Comparison of ENCODE assay signal across 8 mouse cellular contexts in genomic region chr9:21547075-21547941, GRCm38 (mm10). TPM values are rescaled to one million over a fixed set of nuclear protein-coding genes. Genes with fewer than 3 reads are reported as not detected.
DNase-seq lines count a peak whose midpoint lies in the region; ATAC-seq and TF ChIP-seq lines count a peak whose summit lies in the region.

No protein-coding gene starts in this region.

- peaks cover 0 to 14% of the 10 kb centered on the region in 2 experiments; a peak in 2 of 4 replicates for H3K4me1 ChIP-seq in ES-E14 (ENCODE audit: control insufficient read depth in 2 of 2, insufficient read depth in 2 of 2, low read length in 2 of 2, poor library complexity in 1 of 2)
- H3K4me1 ChIP-seq in forebrain, embryonic 10.5 days: peaks cover 31% of the 10 kb centered on the region
- peaks cover 7% of the 10 kb centered on the region for H3K4me1 ChIP-seq in heart, postnatal 0 days (ENCODE audit: control insufficient read depth, insufficient read depth)
- 0 out of 2 replicates have a peak, but pooled peaks cover 4% of the 10 kb centered on the region for H3K4me1 ChIP-seq in lung, embryonic 14.5 days (ENCODE audit: insufficient read depth)

- peak overlapping the region; percentile 73 for H3K4me2 ChIP-seq in heart, postnatal 0 days (ENCODE audit: low read depth, low read length)
- H3K4me2 ChIP-seq in lung, embryonic 14.5 days: peak overlapping the region; percentile 76

- H3K9ac ChIP-seq in ES-E14 (ENCODE audit: insufficient read depth, low read depth, low read length, poor library complexity, severe bottlenecking): peak overlapping the region; percentile 99
- peak overlapping the region; percentile 86 for H3K9ac ChIP-seq in heart, postnatal 0 days (replicated peaks; ENCODE audit: low read depth, low read length)
- H3K9ac ChIP-seq in lung, embryonic 14.5 days: peak overlapping the region; percentile 96

- peak; percentile 25 for ATAC-seq in heart, postnatal 0 days (ENCODE audit: insufficient read depth, low read depth)
- ATAC-seq in lung, embryonic 14.5 days (ENCODE audit: insufficient read depth): peak; percentile 22
- ATAC-seq in granulocyte monocyte progenitor cell, adult 5-6 weeks (replicated peaks; ENCODE audit: poor library complexity, severe bottlenecking): no peak

- peaks cover 10% of the 10 kb centered on the region for H3K36me3 ChIP-seq in ES-E14 (ENCODE audit: control insufficient read depth, insufficient read depth, low read length, poor library complexity, severe bottlenecking)
- H3K36me3 ChIP-seq in forebrain, embryonic 10.5 days (replicated peaks): peaks cover 36% of the 10 kb centered on the region
- H3K36me3 ChIP-seq in heart, postnatal 0 days (replicated peaks; ENCODE audit: control insufficient read depth, insufficient read depth, low read length): 0 out of 2 replicates have a peak, but pooled peaks cover 6% of the 10 kb centered on the region
- H3K36me3 ChIP-seq in lung, embryonic 14.5 days (ENCODE audit: insufficient read depth): peaks cover 17% of the 10 kb centered on the region

- peak; percentile 47 for DNase-seq in ES-E14 (ENCODE audit: low read depth, low spot score)
- peak; percentile 73 for DNase-seq in brain, adult 2 months (ENCODE audit: low read depth, low spot score)
- DNase-seq in forebrain, embryonic 10.5 days (ENCODE audit: extremely low spot score, low spot score): peak; percentile 62
- peak; percentile 46 for DNase-seq in heart, postnatal 0 days (ENCODE audit: low spot score)
- DNase-seq in kidney, postnatal 36 days: peak; percentile 51 to 74
- peak; percentile 71 for DNase-seq in lung, embryonic 14.5 days
- DNase-seq in retina, adult 2 months (ENCODE audit: low read depth, low spot score): peak; percentile 33

- in situ Hi-C loops in ES-E14 (cut with MboI; ENCODE audit: low sequenced_read_pairs in 2 of 2, unreplicated experiment in 2 of 2): no loop called here

- no peaks in the 10 kb centered on the region for H3K9me3 ChIP-seq in ES-E14 (ENCODE audit: control insufficient read depth, insufficient read depth, low read depth, low read length)
- H3K9me3 ChIP-seq in forebrain, embryonic 10.5 days: no peaks in the 10 kb centered on the region
- H3K9me3 ChIP-seq in heart, postnatal 0 days (replicated peaks; ENCODE audit: control insufficient read depth, low read length): no peaks in the 10 kb centered on the region
- H3K9me3 ChIP-seq in lung, embryonic 14.5 days (ENCODE audit: low read depth, low read length): no peaks in the 10 kb centered on the region

- under 1% methylated on average over 66 of the region's 66 CpGs for WGBS in forebrain, embryonic 10.5 days
- under 1% methylated on average over 36 of the region's 66 CpGs for WGBS in heart, postnatal 0 days
- WGBS in lung, embryonic 14.5 days: under 1% methylated on average over 58 of the region's 66 CpGs

- no peaks in the 10 kb centered on the region for H3K27me3 ChIP-seq in forebrain, embryonic 10.5 days (ENCODE audit: poor library complexity, severe bottlenecking)
- H3K27me3 ChIP-seq in heart, postnatal 0 days (ENCODE audit: control insufficient read depth, insufficient read depth, low read length): no peaks in the 10 kb centered on the region
- H3K27me3 ChIP-seq in lung, embryonic 14.5 days (ENCODE audit: insufficient read depth, low read length): no peaks in the 10 kb centered on the region

- peak overlapping the region; percentile 91 to 99 for H3K4me3 ChIP-seq in ES-E14 (ENCODE audit: insufficient read depth in 1 of 2, low read depth in 1 of 2, low read length in 2 of 2, poor library complexity in 1 of 2, severe bottlenecking in 1 of 2)
- peak overlapping the region; percentile 86 for H3K4me3 ChIP-seq in forebrain, embryonic 10.5 days
- peak overlapping the region; percentile 84 for H3K4me3 ChIP-seq in heart, postnatal 0 days (ENCODE audit: low read depth, low read length)
- peak overlapping the region; percentile 77 for H3K4me3 ChIP-seq in lung, embryonic 14.5 days (ENCODE audit: low read depth, low read length)

- TF ChIP-seq CTCF in heart, postnatal 0 days (IDR thresholded peaks at IDR 0.05; ENCODE audit: low read depth): no peak
- no peak for TF ChIP-seq CTCF in lung, embryonic 14.5 days (IDR thresholded peaks at IDR 0.05; ENCODE audit: low read depth)

- no peak for TF ChIP-seq EP300 in heart, postnatal 0 days (IDR thresholded peaks at IDR 0.05; ENCODE audit: low read depth)

- H3K27ac ChIP-seq in ES-E14 (ENCODE audit: insufficient read depth, low read depth, low read length, poor library complexity, severe bottlenecking): peak overlapping the region; percentile 97
- peak overlapping the region; percentile 98 for H3K27ac ChIP-seq in forebrain, embryonic 10.5 days
- peak overlapping the region; percentile 99 for H3K27ac ChIP-seq in heart, postnatal 0 days (ENCODE audit: low read depth)
- H3K27ac ChIP-seq in lung, embryonic 14.5 days (ENCODE audit: low read depth): peak overlapping the region; percentile 99

TF ChIP-seq in ES-E14, 5 proteins besides CTCF, POLR2A, EP300 and RAD21:
- TF ChIP-seq ZC3H11A (IDR thresholded peaks at IDR 0.05; ENCODE audit: borderline replicate concordance, low read depth, low read length) (no peak), CHD2 (IDR thresholded peaks at IDR 0.05; ENCODE audit: low read depth, low read length) (no peak), HCFC1 (IDR thresholded peaks at IDR 0.05; ENCODE audit: borderline replicate concordance, insufficient read depth, low read length) (no peak), MAFK (IDR thresholded peaks at IDR 0.05; ENCODE audit: insufficient read depth, low read depth, low read length) (no peak), ZNF384 (IDR thresholded peaks at IDR 0.05; ENCODE audit: low read depth, low read length) (no peak)

RNA-seq across cellular contexts. Expression of gene Carm1, which starts 0.6 kb away (rescaled TPM):
- total RNA-seq in ES-E14 (2012; rRNA removed): 60.0 and 67.3 TPM in 2 replicates
- polyA plus RNA-seq in forebrain, embryonic 10.5 days (2016; fragmentation: Nextera tagmentation; extraction: Ambion mirVana): 58.3 and 59.8 TPM in 2 replicates
- total RNA-seq in heart, postnatal 0 days (2014; rRNA removed; ENCODE audit: low replicate concordance): 49.5 and 78.3 TPM in 2 replicates
- 11.3 and 12.7 TPM in 2 replicates for polyA plus RNA-seq in heart, postnatal 0 days (2015; fragmentation: Nextera tagmentation; extraction: Ambion mirVana)
- 69.4 and 76.5 TPM in 2 replicates for polyA plus RNA-seq in lung, embryonic 14.5 days (2014; fragmentation: Nextera tagmentation; extraction: Ambion mirVana)
- 65.9 and 81.6 TPM in 2 replicates for total RNA-seq in granulocyte monocyte progenitor cell, adult 5-6 weeks (2014; fragmentation: Nextera tagmentation)
- total RNA-seq in granulocyte monocyte progenitor cell, adult 5-6 weeks (2017): 17.0 and 27.3 TPM in 2 replicates

RNA-seq across cellular contexts. Expression of gene AB124611, which starts 21.3 kb away (rescaled TPM):
- total RNA-seq in ES-E14 (2012; rRNA removed): not detected in 2 replicates
- polyA plus RNA-seq in forebrain, embryonic 10.5 days (2016; fragmentation: Nextera tagmentation; extraction: Ambion mirVana): 4.4 and 5.1 TPM in 2 replicates
- total RNA-seq in heart, postnatal 0 days (2014; rRNA removed; ENCODE audit: low replicate concordance): 0.15 and 3.3 TPM in 2 replicates
- 1.00 and 1.6 TPM in 2 replicates for polyA plus RNA-seq in heart, postnatal 0 days (2015; fragmentation: Nextera tagmentation; extraction: Ambion mirVana)
- 3.0 and 3.8 TPM in 2 replicates for polyA plus RNA-seq in lung, embryonic 14.5 days (2014; fragmentation: Nextera tagmentation; extraction: Ambion mirVana)
- total RNA-seq in granulocyte monocyte progenitor cell, adult 5-6 weeks (2014; fragmentation: Nextera tagmentation): 17.1 and 27.3 TPM in 2 replicates
- total RNA-seq in granulocyte monocyte progenitor cell, adult 5-6 weeks (2017): 20.5 and 24.1 TPM in 2 replicates

RNA-seq across cellular contexts. Expression of gene Tmed1, which starts 37.3 kb away (rescaled TPM):
- total RNA-seq in ES-E14 (2012; rRNA removed): 133 and 191 TPM in 2 replicates
- polyA plus RNA-seq in forebrain, embryonic 10.5 days (2016; fragmentation: Nextera tagmentation; extraction: Ambion mirVana): 116 and 119 TPM in 2 replicates
- total RNA-seq in heart, postnatal 0 days (2014; rRNA removed; ENCODE audit: low replicate concordance): 70.5 and 99.3 TPM in 2 replicates
- 83.7 and 89.1 TPM in 2 replicates for polyA plus RNA-seq in heart, postnatal 0 days (2015; fragmentation: Nextera tagmentation; extraction: Ambion mirVana)
- polyA plus RNA-seq in lung, embryonic 14.5 days (2014; fragmentation: Nextera tagmentation; extraction: Ambion mirVana): 106 and 108 TPM in 2 replicates
- total RNA-seq in granulocyte monocyte progenitor cell, adult 5-6 weeks (2014; fragmentation: Nextera tagmentation): 8.4 and 13.9 TPM in 2 replicates
- 17.4 and 23.6 TPM in 2 replicates for total RNA-seq in granulocyte monocyte progenitor cell, adult 5-6 weeks (2017)

RNA-seq across cellular contexts. Expression of gene Timm29, which starts 45.2 kb away (rescaled TPM):
- 22.6 and 24.7 TPM in 2 replicates for total RNA-seq in ES-E14 (2012; rRNA removed)
- polyA plus RNA-seq in forebrain, embryonic 10.5 days (2016; fragmentation: Nextera tagmentation; extraction: Ambion mirVana): 31.4 and 32.3 TPM in 2 replicates
- total RNA-seq in heart, postnatal 0 days (2014; rRNA removed; ENCODE audit: low replicate concordance): 33.4 and 44.6 TPM in 2 replicates
- 23.2 and 23.7 TPM in 2 replicates for polyA plus RNA-seq in heart, postnatal 0 days (2015; fragmentation: Nextera tagmentation; extraction: Ambion mirVana)
- polyA plus RNA-seq in lung, embryonic 14.5 days (2014; fragmentation: Nextera tagmentation; extraction: Ambion mirVana): 35.6 and 36.3 TPM in 2 replicates
- 37.5 and 39.9 TPM in 2 replicates for total RNA-seq in granulocyte monocyte progenitor cell, adult 5-6 weeks (2014; fragmentation: Nextera tagmentation)
- 51.6 and 59.1 TPM in 2 replicates for total RNA-seq in granulocyte monocyte progenitor cell, adult 5-6 weeks (2017)

RNA-seq across cellular contexts. Expression of gene Yipf2, which starts 45.3 kb away (rescaled TPM):
- 22.8 and 23.6 TPM in 2 replicates for total RNA-seq in ES-E14 (2012; rRNA removed)
- polyA plus RNA-seq in forebrain, embryonic 10.5 days (2016; fragmentation: Nextera tagmentation; extraction: Ambion mirVana): 19.0 and 20.4 TPM in 2 replicates
- total RNA-seq in heart, postnatal 0 days (2014; rRNA removed; ENCODE audit: low replicate concordance): 12.3 and 17.6 TPM in 2 replicates
- polyA plus RNA-seq in heart, postnatal 0 days (2015; fragmentation: Nextera tagmentation; extraction: Ambion mirVana): 9.1 and 11.9 TPM in 2 replicates
- 17.0 and 17.9 TPM in 2 replicates for polyA plus RNA-seq in lung, embryonic 14.5 days (2014; fragmentation: Nextera tagmentation; extraction: Ambion mirVana)
- total RNA-seq in granulocyte monocyte progenitor cell, adult 5-6 weeks (2014; fragmentation: Nextera tagmentation): 16.2 and 19.9 TPM in 2 replicates
- 12.2 and 18.2 TPM in 2 replicates for total RNA-seq in granulocyte monocyte progenitor cell, adult 5-6 weeks (2017)
